Mouse (Mus musculus) kidney, embryonic 16.5 days (tissue): ENCODE measurements at regions not wholly inside any gene's neighbourhood (a gene's known extent, or its start where the extent isn't known, plus 50 kb on each side); places are given as distances from the start of the nearest gene placed in this dataset.

Experiments
- ATAC-seq: fragments of 200-750 bp; cut with Nextera tagmentation; 2 replicates; pipeline ENCODE4 v1.8.0; 2017; ENCODE audit warnings: moderate TSS enrichment; ENCODE audit not compliant: low FRiP score, low TSS enrichment
- H3K27ac ChIP-seq: fragments of 300-500 bp; sonication (generic); 2 replicates; pipeline ENCODE4 v1.5.1; 2014; ENCODE audit warnings: low read length
- H3K27me3 ChIP-seq: fragments of 300-500 bp; sonication (generic); 2 replicates; pipeline ENCODE4 v1.6.1; 2014; ENCODE audit warnings: low read length, control low read depth, mixed read lengths; ENCODE audit not compliant: insufficient read depth
- H3K36me3 ChIP-seq: fragments of 300-500 bp; sonication (generic); 2 replicates; pipeline ENCODE4 v1.6.1; 2014; ENCODE audit warnings: low read length, control low read depth, mixed read lengths; ENCODE audit not compliant: insufficient read depth
- H3K4me1 ChIP-seq: fragments of 300-500 bp; sonication (generic); 2 replicates; pipeline ENCODE4 v1.6.1; 2014; ENCODE audit warnings: low read length, control low read depth, mixed read lengths; ENCODE audit not compliant: insufficient read depth
- H3K4me2 ChIP-seq: fragments of 300-500 bp; sonication (generic); replicated peaks from 2 replicates; pipeline ENCODE4 v1.6.1; 2014; ENCODE audit warnings: low read depth, low read length
- H3K4me3 ChIP-seq: fragments of 300-500 bp; sonication (generic); 2 replicates; pipeline ENCODE4 v1.5.1; 2014; ENCODE audit warnings: mild to moderate bottlenecking, low read length
- H3K9ac ChIP-seq: fragments of 300-500 bp; sonication (generic); replicated peaks from 2 replicates; pipeline ENCODE4 v1.6.1; 2014; ENCODE audit warnings: low read length
- H3K9me3 ChIP-seq: fragments of 300-500 bp; sonication (generic); 2 replicates; pipeline ENCODE4 v1.6.1; 2016; ENCODE audit warnings: low read length, control low read depth
- WGBS: fragments of 180-500 bp; shearing (Covaris S2); extraction: QIAGEN DNeasy Blood & Tissue Kit; methylation state at CpG from one replicate; pipeline ENCODE4 v1.1.7; 2014; 5-methylcytosine and 5-hydroxymethylcytosine counted together

DNA sequence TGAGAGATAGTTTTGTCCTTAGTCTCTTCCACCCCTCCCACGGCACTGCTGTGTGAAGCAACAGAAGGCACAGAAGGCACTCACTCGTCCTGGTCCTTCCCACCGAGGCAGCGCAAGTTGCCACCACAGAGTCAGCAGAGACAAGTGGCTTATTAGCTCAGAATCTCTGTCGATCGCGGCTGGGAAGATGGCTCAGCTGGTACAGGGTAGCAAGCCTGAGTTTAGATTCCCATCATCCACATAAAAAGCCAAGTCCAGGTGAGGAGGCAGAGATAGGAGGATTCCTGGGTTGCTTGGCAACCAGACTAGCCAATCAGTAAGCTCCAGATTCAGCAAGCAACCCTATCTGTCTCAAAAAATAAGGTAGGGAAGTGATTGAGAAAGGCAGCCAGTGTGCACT lies 55.0 kb upstream of the Zfp706 start:
- Histone ChIP-seq H3K4me2 (no peak overlapping the region), H3K27ac (no peak overlapping the region), H3K9ac (no peak overlapping the region), H3K4me1 (peaks cover 4% of the 10 kb centered on the region; the same call in 1 of the 2 replicates), H3K4me3 (no peak overlapping the region), H3K9me3 (no peaks in the 10 kb centered on the region), H3K27me3 (no peaks in the 10 kb centered on the region), H3K36me3 (no peaks in the 10 kb centered on the region)
- ATAC-seq, result no peak
- WGBS, result 87% methylated on average over 7 of the region's 7 CpGs

- Histone ChIP-seq H3K36me3 (no peaks in the 10 kb centered on the region), H3K4me1 (peaks cover 4% of the 10 kb centered on the region; the same call in 1 of the 2 replicates), H3K4me3 (no peak overlapping the region), H3K9me3 (no peaks in the 10 kb centered on the region), H3K27me3 (no peaks in the 10 kb centered on the region), H3K27ac (no peak overlapping the region), H3K9ac (no peak overlapping the region), H3K4me2 (no peak overlapping the region)
- no peak for ATAC-seq
- WGBS, result 87% methylated on average over 6 of the region's 6 CpGs
Observed at GRCm38 (mm10) chr15:37061501-37061900, 53.9 kb upstream of the Zfp706 start.

DNA sequence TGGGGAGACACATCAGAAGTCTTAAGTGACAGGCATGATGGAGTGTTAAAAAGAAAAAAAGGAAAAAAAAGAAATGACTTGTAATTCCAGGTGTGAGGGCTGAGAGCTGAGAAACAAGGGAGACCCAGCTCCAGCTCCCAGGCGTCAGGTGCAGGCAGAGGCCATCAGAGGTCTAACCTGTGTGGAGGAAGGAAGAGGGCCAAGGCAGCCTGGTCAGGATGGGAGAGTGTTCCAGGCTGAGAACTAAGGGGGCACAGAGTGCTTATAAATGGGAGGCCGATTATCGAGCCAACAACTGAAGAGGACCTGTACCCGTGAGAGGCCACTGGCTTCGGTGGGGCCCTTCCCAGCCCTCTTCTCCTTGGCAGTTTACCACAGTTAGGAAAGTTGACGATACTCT lies 53.3 kb upstream of the Zfp706 start:
- Histone ChIP-seq H3K4me1 (peaks cover 4% of the 10 kb centered on the region; the same call in 1 of the 2 replicates), H3K27ac (no peak overlapping the region), H3K27me3 (no peaks in the 10 kb centered on the region), H3K36me3 (no peaks in the 10 kb centered on the region), H3K9me3 (no peaks in the 10 kb centered on the region), H3K4me3 (no peak overlapping the region), H3K9ac (no peak overlapping the region), H3K4me2 (no peak overlapping the region)
- 87% methylated on average over 6 of the region's 6 CpGs for WGBS
- no peak for ATAC-seq
